Mouse (Mus musculus) neural tube, embryonic 12.5 days (tissue): ENCODE results near the gene Scube2. TPM values are rescaled to one million over a fixed set of nuclear protein-coding genes. Genes with fewer than 3 reads are reported as not detected.
A peak's percentile ranks its signal among the peaks of the same experiment; 100 is the strongest.

Experiments
- ATAC-seq: fragments of 200-750 bp; cut with Nextera tagmentation; 2 replicates; pipeline ENCODE4 v1.8.0; 2017; ENCODE audit warnings: low read depth, mild to moderate bottlenecking, moderate TSS enrichment, moderate library complexity; ENCODE audit not compliant: low FRiP score
- H3K27ac ChIP-seq: fragments of 300-500 bp; sonication (generic); 2 replicates; pipeline ENCODE4 v1.5.1; 2016
- H3K27me3 ChIP-seq: fragments of 300-500 bp; sonication (generic); replicated peaks from 2 replicates; pipeline ENCODE4 v1.6.1; 2016; ENCODE audit warnings: mild to moderate bottlenecking
- H3K36me3 ChIP-seq: fragments of 300-500 bp; sonication (generic); 2 replicates; pipeline ENCODE4 v1.6.1; 2016; ENCODE audit warnings: mild to moderate bottlenecking
- H3K4me1 ChIP-seq: fragments of 300-500 bp; sonication (generic); 2 replicates; pipeline ENCODE4 v1.6.1; 2016
- H3K4me2 ChIP-seq: fragments of 300-500 bp; sonication (generic); replicated peaks from 2 replicates; pipeline ENCODE4 v1.6.1; 2016; ENCODE audit warnings: mild to moderate bottlenecking
- H3K4me3 ChIP-seq: fragments of 300-500 bp; sonication (generic); 2 replicates; pipeline ENCODE4 v1.5.1; 2016
- H3K9ac ChIP-seq: fragments of 300-500 bp; sonication (generic); 2 replicates; pipeline ENCODE4 v1.6.1; 2016; ENCODE audit warnings: mild to moderate bottlenecking
- H3K9me3 ChIP-seq: fragments of 300-500 bp; sonication (generic); 2 replicates; pipeline ENCODE4 v1.6.1; 2016; ENCODE audit warnings: mild to moderate bottlenecking
- WGBS: fragments of 180-500 bp; shearing (Covaris S2); methylation state at CpG from one replicate; pipeline ENCODE4 v1.1.7; 2016; 5-methylcytosine and 5-hydroxymethylcytosine counted together
- polyA plus RNA-seq: library from polyadenylated mRNA; unstranded; fragments of >200 nt; fragmentation: Nextera tagmentation; extraction: Ambion mirVana; gene quantifications from 2 replicates; pipeline ENCODE4 v1.2.1, GENCODE M21; 2016

Gene Scube2
- polyA plus RNA-seq, 1 experiment from 2014 or later: 13.1 TPM

DNA sequence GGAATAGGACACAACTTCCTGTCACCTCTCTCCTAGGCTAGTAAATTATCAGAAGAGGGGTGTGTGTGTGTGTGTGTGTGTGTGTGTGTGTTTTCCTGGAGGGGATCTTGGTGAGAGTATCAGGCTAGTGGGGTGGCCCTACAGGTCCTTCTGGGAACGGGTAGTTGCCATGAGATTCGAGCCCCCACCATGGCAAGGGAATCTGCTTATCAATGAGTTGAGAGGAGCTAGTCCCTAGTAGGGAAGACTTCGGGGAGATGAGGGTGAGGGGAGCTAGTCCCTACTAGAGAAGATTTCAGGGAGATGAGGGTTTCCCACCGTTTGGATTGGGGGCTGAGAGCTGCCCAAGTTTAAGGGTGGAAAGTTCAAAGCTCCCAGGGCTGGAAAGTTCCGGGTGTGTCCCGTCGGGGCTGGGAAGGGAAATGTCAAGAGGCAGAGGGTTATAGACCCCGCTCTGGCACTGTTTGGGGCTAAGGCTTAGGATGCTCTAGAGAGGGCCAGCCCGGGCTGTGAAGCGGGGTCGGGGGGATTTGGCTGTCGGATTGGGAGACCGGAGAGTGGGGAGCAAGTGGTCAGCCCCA lies 114.0 kb downstream of the Scube2 start:
- peak; percentile 74; the same call in 1 of the 2 replicates for ATAC-seq
- peaks cover 16% of the 10 kb centered on the region for H3K4me1 ChIP-seq
- 3% methylated on average over 13 of the region's 13 CpGs for WGBS
- peaks cover 4% of the 10 kb centered on the region; the same call in 1 of the 2 replicates for H3K36me3 ChIP-seq
- H3K9me3 ChIP-seq: no peaks in the 10 kb centered on the region
- no peaks in the 10 kb centered on the region for H3K27me3 ChIP-seq
- H3K4me3 ChIP-seq: peak overlapping the region; percentile 78
- H3K4me2 ChIP-seq: peak overlapping the region; percentile 69
- peak overlapping the region; percentile 89 for H3K9ac ChIP-seq
- H3K27ac ChIP-seq: 0 out of 2 replicates have a peak overlapping the region, but pooled peaks have one; percentile 33

Other genes with a start within 250 kb of the Scube2 start
- 44.1 and 51.0 TPM in 2 replicates for gene St5, start 162.1 kb downstream of the Scube2 start, polyA plus RNA-seq
- gene Akip1, start 162.0 kb downstream of the Scube2 start, polyA plus RNA-seq: 16.1 and 17.6 TPM in 2 replicates
- not detected in 2 replicates for gene BC051019, start 141.8 kb downstream of the Scube2 start, polyA plus RNA-seq
- 0.31 TPM in 1 of 2 replicates, not detected in the other for gene Ascl3, start 134.0 kb downstream of the Scube2 start, polyA plus RNA-seq
- 68.4 and 74.2 TPM in 2 replicates for gene Tmem9b, start 112.8 kb downstream of the Scube2 start, polyA plus RNA-seq
- 1.6 and 2.7 TPM in 2 replicates for gene Nrip3, start 83.7 kb downstream of the Scube2 start, polyA plus RNA-seq
- gene Dennd5a, start 94.8 kb upstream of the Scube2 start, polyA plus RNA-seq: 65.6 and 69.9 TPM in 2 replicates
- gene Tmem41b, start 121.2 kb upstream of the Scube2 start, polyA plus RNA-seq: 80.7 TPM in 2 replicates
- 45.5 and 45.7 TPM in 2 replicates for gene Ipo7, start 152.6 kb upstream of the Scube2 start, polyA plus RNA-seq
- 26.0 and 27.4 TPM in 2 replicates for gene Zfp143, start 195.5 kb upstream of the Scube2 start, polyA plus RNA-seq